ENCODE assay signal across 13 mouse cellular contexts in genomic region chr3:82023065-82023464, GRCm38 (mm10).
"Had no signal": no experiment of that assay in that cellular context is flagged by ENCODE, and none has a peak within 500 bp of the region (broad histone marks: within the 10 kb centered on the region; RNA-seq: fewer than 3 reads in every experiment).

No protein-coding gene starts in this region.

- ATAC-seq: midbrain, embryonic 16.5 days had no signal

- DNase-seq: lung, adult 18-20 months; lung, embryonic 14.5 days; lung, postnatal 10 days; lung, postnatal 4 days; midbrain, embryonic 14.5 days; retina, postnatal 1 day; right cerebral cortex, postnatal 25 days; right cerebral cortex, postnatal 4 days; spleen, adult 18-20 months; thymus, adult 18-20 months; thymus, postnatal 14 days; thymus, postnatal 36 days had no signal
